Mouse (Mus musculus) mouse trophoblast stem cell (cell line): Measurements from ENCODE around the gene Ssh3.

Source experiments
- in situ Hi-C, 2 experiments: fragments of 300-500 bp; cut with MseI, MboI; formaldehyde crosslinking; loops; 2 replicates in 1 of 2; 3 replicates in 1 of 2; pipeline ENCODE4 v1.15.1; 2025

The Ssh3 gene

DNA sequence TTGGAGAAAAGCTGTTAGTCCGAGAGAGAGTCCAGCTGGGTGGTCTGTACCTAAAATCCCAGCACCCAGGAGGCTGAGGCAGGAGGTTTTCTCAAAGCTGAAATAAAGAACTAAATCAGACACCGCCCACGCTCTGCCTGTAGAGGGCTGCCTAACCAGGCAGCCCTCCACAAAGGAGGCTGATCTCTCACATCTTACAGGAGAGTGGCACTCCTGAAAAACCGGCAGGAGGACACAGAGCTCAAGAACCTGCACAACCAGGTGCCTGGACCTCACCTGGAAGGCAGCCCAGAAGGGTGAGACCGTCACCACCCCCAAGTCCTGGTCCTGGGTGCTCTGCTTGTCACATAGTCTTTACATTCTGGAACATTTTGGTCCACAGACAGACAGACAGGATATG, 28.9 kb upstream of the Ssh3 start:
- in situ Hi-C loops, result no loop called here

DNA sequence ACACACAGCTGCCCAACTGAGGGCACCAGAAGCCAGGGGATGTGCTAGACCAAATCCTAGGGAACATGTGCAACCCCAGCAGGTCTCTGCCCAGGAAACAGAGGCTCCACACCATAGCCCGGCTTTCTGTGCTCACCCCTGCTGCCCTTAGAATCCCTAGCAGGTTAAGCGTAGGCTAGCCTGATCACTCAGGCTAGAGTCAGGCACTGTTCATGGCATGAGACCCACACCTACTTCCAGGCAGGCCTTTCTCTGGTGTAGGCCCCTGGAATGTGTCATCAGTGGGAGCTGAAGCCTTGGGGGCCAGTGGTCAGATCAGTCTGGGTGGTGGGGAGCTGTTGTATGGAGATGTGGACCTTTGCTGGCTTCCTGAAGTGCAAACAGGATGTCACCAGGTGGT, 27.6 kb upstream of the Ssh3 start:
- in situ Hi-C loops, result no loop called here

DNA sequence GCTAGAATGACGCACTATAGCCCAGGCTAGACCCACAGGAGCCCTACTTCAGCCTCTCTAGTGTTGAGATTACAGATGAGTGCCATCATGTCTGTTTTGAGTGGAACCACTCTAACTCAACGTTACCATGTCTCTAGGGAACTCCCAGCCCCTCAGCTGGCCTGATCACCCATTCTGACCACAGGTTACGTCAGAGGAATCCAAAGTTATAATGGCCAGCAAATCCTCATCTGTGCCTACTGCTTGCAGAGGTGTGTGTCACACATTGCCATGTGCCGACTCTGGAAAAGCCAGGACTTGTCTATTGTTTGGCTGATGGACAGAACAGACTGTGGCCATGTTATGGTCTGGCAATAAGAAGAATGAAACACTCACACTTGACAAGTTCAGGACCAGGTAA, 26.4 kb upstream of the Ssh3 start:
- in situ Hi-C loops, result no loop called here

DNA sequence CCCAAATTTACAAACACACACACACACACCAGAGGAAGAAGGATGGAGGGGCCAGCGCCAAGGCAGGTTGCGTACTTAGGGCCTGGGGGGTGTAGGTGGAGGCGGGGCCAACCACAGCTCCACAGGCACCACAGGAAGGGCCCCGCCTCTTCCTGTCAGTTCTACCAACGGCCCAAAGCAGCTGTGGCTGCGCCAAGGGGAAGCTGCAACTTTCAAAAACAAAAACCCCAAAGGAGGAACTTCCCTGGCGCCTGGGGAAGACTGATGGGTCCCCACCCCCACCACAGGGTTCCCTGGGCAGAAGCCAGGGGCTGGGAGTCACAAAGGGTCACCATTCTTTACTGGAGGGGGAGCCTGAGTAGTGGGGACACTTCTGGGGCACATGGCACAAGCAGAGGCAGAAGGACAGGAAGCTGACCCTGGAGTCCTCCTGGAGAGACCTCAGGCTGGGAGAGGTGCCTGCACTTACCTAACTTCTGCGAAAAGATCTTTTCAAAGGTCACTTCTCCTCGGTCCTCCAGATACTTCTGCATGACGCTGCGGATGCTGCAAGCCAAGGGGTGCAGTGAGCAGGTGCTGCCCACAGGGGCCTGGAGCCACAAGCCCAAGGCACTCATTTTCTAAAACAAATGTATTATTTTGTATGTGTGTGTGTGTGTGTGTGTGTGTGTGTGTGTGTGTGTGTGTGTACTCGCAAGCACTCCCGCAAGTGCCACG, 25.6 kb upstream of the Ssh3 start:
- in situ Hi-C loops, result no loop called here

DNA sequence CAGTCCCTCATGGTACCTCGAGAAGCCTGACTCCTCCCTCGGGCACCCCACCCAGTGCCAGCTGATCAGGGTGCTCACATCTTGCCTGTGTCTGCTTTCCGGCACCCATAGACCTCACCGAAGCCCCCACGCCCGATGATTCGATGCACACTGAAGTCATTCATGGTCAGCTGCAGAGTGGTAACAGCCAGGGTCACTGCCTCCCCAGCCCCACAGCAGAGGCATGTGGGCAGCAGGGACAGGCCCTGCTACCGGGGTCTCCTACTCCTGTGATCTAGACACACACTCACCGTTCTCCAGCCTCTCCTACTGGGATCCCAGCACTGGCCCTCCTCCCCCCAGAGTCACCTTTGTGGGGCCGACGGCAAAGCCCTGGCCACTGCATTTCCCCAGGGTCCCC, 22.2 kb upstream of the Ssh3 start:
- in situ Hi-C loops, result no loop called here

DNA sequence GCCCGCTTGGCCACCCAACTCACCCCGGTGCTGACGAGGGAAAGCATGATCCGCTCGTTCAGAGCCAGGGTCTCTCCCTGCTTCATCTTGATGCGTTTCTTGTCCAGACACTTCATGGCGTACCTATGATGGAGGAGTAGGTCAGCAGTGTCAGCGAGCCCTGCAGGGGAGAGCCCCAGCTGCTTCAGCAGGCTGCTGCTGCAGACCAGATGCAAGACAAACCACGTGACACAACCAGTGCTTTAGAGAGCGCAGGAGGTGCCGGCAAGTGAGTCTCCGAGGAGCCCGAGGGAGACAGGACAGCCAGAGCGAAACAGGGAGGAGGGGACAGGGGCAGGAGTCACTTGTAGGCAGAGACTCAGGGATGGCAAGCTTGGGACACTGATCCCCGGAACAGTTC, 21.8 kb upstream of the Ssh3 start:
- in situ Hi-C loops, result no loop called here

DNA sequence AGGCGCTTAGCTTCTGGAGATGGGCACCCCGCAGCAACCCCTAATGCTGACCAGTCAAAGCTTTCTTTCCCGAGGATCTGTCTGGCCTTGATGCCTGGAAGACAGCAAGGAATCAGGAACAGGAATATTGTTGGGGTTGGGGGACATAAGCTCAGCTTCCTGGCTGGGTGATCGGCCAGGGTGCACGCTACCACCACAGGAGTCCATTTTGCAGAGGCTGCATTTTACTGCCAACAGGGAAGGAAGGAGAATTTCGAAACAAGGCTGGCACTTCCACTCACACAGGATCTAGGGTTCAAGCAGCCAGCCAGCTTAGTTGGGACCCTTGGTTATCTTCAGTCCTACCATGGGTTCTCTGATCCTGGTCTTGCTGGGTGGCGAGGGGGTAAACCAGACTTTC, 14.7 kb upstream of the Ssh3 start:
- in situ Hi-C loops, result no loop called here

DNA sequence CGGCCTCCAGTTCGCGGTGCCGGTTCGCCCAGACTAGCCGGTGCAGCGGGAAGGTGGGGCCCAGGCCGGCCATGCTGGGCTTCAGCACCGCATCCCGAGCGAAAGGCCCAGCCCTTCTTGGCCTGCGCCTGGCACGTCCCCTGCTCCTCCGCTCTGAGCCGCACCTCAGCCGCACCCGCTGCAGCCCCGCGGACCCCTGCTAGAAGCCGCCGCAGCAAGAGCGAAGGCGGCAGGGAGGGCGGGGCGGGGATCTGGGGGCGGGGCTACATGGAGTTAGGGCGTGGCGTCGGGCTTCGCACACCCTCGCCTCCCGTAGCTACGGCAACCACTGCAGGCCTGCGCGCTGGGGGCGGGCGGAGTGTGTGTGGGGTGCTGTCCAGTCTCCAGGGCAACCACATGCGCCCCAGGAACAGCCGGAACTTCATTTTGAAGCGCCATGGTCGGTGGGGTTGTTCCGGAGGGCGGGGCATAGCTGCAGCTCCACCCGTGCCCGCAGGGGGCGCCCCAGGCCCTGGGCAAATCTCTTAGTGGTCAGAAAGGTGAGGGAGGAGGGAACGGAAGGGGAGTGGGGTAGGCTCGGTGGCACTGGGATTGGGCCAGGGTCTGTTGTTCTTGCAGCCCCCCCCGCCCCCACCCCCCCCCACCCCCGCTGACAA, 14.0 kb upstream of the Ssh3 start, which contains the start of gene Ankrd13d:
Gene Ankrd13d, minus strand, starts transcription at position 240 of the 656 bp plus-strand sequence.
- in situ Hi-C loops, result no loop called here

DNA sequence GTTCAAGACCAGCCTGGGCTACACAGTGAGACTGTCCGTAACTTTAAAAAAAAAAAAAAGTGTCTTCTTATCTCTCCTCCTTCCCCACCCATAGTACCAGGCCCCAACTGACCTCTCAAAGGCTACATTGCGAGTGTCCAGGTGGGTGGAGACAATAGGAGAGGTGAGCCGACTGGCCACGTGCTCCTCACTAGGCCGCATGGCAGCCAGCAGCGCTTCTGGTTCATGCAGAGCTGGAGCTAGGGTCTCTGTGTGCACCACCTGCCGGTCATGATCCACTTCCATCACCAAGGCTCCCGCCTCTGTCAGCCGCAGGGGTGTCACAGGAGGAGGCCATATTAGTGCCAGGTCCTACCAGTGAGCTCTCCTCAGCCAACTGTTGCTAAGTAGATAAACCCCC, 11.4 kb upstream of the Ssh3 start:
- in situ Hi-C loops, result no loop called here

DNA sequence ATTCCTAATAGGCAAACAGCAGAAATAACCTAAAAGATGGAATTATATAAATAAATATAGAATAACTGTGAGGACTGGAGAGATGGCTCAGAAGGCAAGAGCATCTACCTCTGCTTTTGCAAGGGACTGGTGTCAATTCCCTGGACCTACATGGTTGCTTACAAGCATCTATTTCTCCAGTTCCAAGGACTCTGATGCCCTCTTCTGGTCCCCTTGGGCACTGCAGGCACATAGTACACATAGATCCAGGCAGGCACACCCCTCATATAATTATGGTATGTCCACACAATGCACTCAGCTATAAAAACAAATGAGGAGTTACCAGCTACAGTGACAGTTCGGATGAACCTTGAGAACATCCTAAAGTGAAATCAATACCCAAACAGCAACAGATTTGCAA, 10.5 kb upstream of the Ssh3 start:
- in situ Hi-C loops, result no loop called here

DNA sequence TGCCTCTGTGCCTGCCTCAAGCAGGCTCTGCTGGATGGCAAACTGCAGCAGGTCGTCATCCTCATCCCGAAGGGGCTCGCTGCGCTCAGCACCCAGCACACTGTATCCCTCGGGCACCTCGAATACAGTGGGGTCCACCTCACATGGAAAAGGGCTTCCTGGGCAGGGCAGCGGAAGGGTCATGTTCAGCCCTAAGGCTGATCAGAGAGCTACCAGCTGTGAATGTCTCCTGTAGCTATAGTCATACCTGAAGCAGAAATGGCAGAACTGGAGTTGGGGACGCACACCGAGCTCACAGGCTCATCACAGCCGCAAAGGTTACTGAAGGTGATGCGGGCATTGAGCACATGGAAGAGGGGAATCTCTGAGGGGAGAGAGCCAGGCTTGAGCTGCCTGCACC, 2.0 kb upstream of the Ssh3 start:
- in situ Hi-C loops, result no loop called here

DNA sequence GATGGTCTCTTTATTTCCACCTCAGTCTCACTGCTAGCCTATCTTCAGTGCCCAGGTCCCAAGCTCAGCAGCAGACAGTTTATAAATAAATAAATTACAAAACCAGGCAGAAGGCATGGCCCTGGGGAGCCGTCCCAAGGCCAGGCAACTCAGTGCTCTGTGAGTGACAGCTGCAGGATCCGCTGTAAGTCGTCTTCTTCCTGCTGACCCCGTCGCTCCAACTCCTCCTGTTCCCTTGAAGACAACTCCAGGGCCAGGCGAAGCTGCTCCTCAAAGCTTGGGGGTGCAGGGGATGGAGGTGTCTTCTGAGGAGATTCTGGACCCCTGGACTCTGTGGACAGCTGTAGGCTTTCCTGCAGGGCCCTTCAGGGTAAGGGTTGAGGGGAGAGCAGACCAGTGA, 1.2 kb upstream of the Ssh3 start:
- in situ Hi-C loops, result no loop called here

DNA sequence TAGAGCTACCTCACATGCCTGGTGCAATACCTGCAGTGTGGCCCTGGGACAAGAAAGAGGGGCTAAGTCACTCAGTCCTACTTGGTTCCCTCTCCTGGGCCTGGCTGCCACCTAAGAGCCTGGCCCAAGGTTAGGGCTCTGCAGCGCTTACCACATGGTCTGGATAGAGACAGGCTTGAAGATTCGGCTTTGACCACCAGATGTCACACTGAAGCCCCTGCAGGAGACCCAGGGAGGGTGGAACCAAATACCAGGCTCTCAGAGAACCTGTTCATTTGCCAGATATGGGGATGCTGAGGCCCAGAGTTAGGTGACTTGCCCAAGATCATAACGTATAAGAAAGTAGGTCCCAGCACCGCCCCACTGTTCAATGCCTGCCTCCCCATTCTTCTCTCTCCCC, 3.0 kb downstream of the Ssh3 start:
- in situ Hi-C loops, result loop anchor here in 1 of 2 experiments (5.0 kb wide), 1 partner anchor 36 kb away; no protein-coding TSS in a partner anchor

DNA sequence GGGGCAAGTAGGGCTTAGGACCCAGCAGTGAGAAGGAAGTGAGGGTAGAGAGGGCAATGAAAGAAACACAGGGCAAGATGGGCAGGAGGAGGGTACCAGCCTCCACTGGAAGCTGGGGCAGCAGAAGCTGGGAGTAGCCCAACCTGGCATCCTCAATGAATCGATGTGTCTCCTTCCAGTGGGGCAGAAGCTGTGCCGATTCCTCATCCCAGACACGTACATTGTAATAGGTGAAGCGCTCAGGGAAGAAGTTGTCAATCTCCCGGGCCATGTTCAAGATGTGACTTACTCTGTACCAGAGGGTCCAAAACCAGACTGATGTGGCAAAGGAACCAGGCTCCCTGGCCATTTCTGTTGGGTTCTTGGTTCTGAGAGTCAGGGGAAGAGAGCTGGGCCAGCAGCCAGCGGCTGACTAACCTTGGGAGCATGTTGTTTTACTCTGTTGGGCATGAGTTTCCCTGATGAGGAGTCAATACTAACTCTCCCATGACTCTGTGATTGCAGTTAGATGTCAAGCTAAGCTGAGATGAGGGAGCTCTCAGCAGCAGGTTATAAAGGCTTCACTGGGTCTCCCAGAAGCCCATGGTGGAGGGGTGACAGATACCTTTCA, 4.7 kb downstream of the Ssh3 start:
- in situ Hi-C loops, result loop anchor here in 1 of 2 experiments (5.0 kb wide), 1 partner anchor 38 kb away; no protein-coding TSS in a partner anchor

DNA sequence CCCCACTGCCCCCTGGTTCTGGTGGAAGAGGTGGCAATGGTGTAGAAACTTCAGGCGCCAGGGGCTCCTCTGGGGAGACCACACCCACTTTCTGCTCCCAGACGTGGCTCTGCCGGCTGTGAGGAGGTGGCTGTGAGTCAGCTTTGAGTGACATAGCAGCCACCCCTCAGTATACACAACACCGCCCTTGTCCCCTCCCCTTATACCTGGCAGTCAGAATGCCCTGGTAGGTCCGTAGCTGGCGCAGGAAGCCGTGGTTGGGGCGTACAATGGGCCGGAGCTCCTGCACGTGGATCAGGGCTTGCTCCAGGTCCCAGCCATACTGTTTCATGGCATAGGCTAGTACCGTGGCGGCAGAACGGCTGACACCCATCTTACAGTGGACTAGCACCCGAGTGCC, 5.3 kb downstream of the Ssh3 start:
- in situ Hi-C loops, result loop anchor here in 1 of 2 experiments (5.0 kb wide), 1 partner anchor 39 kb away; no protein-coding TSS in a partner anchor

DNA sequence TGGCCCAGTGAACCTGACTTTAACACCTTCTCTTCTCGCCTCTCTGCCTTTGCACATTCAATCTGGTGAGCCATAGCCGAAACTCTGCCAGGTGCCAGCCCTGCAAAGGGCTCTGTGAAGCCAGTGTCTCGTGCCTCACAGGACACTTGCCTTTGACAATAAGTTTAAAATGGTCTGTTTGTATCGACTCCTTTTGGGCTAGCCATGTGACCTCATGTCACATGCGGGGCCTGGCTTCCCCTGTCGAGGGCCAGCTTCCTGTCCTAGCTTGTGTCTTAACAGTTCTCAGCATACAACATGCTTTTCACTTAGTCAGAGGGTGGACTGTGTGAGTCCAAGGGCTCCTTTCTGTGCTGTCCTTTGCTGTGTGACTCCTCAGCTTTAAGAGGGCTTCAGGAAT, 6.2 kb downstream of the Ssh3 start:
- in situ Hi-C loops, result loop anchor here in 1 of 2 experiments (5.0 kb wide), 1 partner anchor 40 kb away; no protein-coding TSS in a partner anchor

DNA sequence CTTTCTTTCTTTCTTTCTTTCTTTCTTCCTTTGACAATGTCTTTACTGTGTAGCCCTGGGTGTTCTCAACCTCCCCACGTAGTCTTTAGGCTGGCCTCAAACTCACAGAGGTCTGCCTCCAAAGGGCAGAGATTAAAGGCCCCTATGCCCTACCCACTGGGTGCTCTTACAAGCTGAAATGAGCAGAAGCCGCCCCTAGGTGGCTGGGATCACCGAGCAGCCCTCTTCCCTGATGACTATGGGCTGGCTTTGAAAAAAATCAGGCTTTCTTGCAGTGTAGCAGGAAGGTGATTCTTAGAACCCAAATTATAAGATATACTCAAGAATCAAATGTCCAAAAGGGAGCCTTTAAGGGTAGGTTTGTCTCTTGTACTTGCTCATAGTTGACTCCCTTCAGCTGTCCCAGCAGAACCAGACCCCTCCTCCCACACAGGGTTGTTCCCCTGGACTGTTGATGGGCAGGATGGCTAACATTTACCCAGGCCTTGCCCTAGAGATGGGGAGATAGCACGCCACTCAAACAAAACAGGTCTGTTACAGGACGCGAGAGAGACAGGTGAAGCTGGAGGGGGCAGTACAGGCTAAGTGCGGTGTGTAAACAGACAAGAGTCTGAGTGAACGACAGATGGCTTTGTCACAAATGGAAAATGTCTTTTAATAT, 7.8 kb downstream of the Ssh3 start:
- in situ Hi-C loops, result loop anchor here in 1 of 2 experiments (5.0 kb wide), 1 partner anchor 41 kb away; no protein-coding TSS in a partner anchor

DNA sequence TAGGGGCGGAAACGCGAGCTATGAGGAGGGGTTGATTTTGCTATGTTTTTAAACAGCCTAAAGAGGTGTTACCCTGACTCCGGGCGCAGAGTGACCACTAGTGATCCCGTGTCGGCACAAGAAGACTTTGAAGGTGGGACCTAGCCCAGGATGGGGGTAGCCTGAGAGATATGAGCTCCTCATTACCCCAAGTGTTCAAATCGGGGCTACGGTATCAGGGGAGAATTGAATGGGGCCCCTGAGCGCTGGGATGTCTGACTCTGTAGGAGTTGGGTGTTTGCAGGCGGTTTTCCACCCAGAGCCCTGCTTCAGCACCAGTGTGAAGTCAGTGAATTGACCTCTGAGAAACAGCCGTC, 11.1 kb downstream of the Ssh3 start:
- in situ Hi-C loops, result no loop called here

DNA sequence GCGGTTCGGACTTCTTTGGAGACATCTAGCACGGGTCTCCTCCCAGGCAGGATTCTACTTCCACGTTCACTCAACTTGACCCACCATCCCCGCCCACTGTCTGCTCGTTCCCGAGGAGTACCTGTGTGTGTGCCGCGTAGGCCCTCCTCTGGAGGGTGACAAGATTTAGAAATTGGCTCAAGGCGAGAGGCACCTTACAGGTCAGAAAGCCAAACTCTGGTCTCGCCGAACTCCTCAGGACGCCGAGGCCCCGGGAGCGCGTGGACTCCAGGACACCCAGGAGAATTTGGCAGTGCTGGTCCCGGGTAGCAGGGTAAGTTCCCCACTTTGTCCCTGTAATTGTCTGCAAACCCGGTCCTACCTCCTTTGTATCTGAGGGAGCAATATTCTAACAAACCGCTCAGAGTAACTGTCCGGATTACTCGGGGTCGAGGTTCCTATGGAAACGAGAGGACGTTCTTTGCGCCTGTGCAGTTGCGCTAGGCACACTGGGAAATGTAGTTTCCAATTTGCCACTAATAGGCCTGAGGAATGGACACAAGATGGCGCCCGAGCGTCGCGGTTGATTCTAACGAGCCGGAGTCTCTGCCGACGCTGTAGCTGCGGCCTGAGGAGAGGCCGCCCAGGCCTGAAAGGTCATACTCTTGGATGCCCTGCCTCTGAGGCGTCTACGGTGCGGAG, 11.6 kb downstream of the Ssh3 start:
- in situ Hi-C loops, result no loop called here

DNA sequence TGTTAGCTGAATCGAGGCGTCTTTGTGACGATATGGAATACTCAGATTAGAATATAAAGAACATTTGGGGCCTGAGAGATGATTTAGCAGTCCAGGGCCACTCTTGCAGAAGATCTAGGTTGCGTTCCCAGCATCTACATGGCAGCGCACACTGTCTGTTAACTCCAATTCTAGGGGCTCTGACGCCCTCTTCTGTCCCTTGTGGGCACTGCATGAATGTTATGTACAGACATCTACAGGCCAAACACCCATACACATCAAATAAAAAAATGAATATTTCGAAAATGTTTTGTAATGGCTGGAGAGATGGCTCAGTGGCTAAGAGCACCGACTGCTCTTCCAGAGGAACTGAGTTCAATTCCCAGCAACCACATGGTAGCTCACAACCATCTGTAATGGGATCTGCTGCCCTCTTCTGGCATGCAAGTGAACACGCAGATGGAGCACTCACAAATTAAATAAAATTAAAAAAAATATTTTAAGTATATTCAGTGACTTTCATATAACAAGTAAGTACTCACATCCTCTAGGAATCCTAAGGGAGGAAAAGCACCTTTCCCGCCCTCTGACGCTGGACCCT, 13.3 kb downstream of the Ssh3 start:
- in situ Hi-C loops, result no loop called here

DNA sequence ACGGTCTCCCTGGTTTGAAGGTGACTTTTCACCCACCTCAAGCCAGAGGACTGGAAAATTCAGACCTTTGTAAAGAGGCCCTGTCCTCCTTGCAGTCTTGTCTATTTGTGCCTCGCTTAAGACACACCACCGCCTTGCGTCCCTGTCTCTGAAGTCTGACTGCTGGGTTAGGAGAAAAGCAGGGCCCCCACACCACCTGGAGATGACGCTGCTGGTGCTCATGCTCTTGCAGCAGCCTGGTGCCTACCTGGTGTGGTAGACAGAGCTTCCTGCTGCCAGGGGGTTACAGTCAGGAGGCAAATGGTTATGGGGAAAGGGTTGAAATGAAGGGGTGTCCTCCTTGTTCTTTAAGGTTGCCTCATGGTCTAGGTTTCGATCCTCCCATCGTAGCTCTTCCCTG, 14.8 kb downstream of the Ssh3 start:
- in situ Hi-C loops, result no loop called here
